Mouse (Mus musculus): Measurements from ENCODE around the gene Pin1rt1. TPM values are rescaled to one million over a fixed set of nuclear protein-coding genes. Genes with fewer than 3 reads are reported as not detected.

Pin1rt1 gene
- polyA plus RNA-seq (2014; fragmentation: Nextera tagmentation; extraction: Ambion mirVana), result not detected in 2 replicates

DNA sequence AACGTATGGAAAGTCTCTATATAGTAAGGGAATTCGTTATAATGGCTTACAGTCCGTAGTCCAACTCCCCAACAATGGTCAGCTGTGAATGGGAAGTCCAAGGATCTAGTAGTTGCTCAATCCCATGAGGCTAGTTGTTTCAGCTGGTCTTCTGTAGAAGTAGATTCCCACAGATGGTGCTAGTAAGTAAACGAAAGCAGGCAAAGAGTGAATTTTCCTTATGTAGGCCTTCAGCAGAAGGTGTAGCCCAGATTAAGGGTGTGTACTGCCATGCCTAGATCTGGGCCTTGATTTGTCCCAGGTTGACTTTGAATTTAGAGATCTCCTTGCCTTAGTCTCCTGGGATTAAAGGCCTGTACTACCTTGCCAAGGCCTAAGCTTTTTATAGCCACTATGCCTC is at the start of gene Pin1rt1:
Gene Pin1rt1, minus strand, starts transcription at position 101 of the 400 bp plus-strand sequence.
- no peaks in the 10 kb centered on the region for H3K9me3 ChIP-seq (ENCODE audit: control insufficient read depth, low read length)
- DNase-seq (ENCODE audit: low spot score), result no peak
- 92% methylated on average over 4 of the region's 4 CpGs for WGBS
- ATAC-seq (ENCODE audit: insufficient number of reproducible peaks, low FRiP score, low TSS enrichment, low read depth), result no peak
- H3K36me3 ChIP-seq (ENCODE audit: control insufficient read depth, insufficient read depth, low read length), result no peaks in the 10 kb centered on the region
- H3K4me1 ChIP-seq (ENCODE audit: control insufficient read depth, insufficient read depth, low read length), result no peaks in the 10 kb centered on the region
- H3K9ac ChIP-seq (ENCODE audit: low read length), result no peak within 1 kb of the TSS
- no peak within 1 kb of the TSS for H3K4me3 ChIP-seq (ENCODE audit: low read depth, low read length)
- no peak within 1 kb of the TSS for H3K4me2 ChIP-seq (ENCODE audit: low read depth, severe bottlenecking)
- H3K27ac ChIP-seq (replicated peaks; ENCODE audit: low read depth, low read length), result no peak within 1 kb of the TSS
- H3K27me3 ChIP-seq (ENCODE audit: control insufficient read depth, insufficient read depth, low read length), result no peaks in the 10 kb centered on the region

DNA sequence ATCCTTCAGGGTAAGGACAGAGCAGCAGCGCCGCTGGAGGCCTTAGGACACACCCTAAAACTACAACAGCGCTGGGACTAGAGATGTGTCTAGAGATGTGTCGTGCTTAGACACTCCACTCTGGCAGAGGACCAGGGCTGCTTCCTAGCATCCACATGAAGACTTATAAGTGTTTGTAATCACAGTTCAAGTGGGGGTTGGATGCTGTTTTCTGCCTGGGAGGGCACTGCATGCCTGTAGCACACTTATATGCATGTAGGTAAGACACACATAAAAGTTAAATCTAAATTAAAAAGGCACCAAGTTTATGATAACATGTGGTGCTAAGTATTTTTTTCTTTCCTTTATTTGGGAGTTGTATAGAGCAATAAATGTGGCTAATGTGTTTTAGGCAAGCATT is 47.8 kb upstream of the Pin1rt1 start:
- no peak overlapping the region for H3K9ac ChIP-seq (ENCODE audit: low read length)
- WGBS, result 96% methylated on average over 4 of the region's 4 CpGs
- no peaks in the 10 kb centered on the region for H3K9me3 ChIP-seq (ENCODE audit: control insufficient read depth, low read length)
- no peak overlapping the region for H3K4me2 ChIP-seq (ENCODE audit: low read depth, severe bottlenecking)
- no peak overlapping the region for H3K27ac ChIP-seq (replicated peaks; ENCODE audit: low read depth, low read length)
- ATAC-seq (ENCODE audit: insufficient number of reproducible peaks, low FRiP score, low TSS enrichment, low read depth) (no peak), DNase-seq (ENCODE audit: low spot score) (no peak)
- H3K4me1 ChIP-seq (ENCODE audit: control insufficient read depth, insufficient read depth, low read length), result no peaks in the 10 kb centered on the region
- H3K27me3 ChIP-seq (ENCODE audit: control insufficient read depth, insufficient read depth, low read length), result no peaks in the 10 kb centered on the region
- no peak overlapping the region for H3K4me3 ChIP-seq (ENCODE audit: low read depth, low read length)
- H3K36me3 ChIP-seq (ENCODE audit: control insufficient read depth, insufficient read depth, low read length), result peaks cover 2% of the 10 kb centered on the region; the same call in 1 of the 2 replicates

DNA sequence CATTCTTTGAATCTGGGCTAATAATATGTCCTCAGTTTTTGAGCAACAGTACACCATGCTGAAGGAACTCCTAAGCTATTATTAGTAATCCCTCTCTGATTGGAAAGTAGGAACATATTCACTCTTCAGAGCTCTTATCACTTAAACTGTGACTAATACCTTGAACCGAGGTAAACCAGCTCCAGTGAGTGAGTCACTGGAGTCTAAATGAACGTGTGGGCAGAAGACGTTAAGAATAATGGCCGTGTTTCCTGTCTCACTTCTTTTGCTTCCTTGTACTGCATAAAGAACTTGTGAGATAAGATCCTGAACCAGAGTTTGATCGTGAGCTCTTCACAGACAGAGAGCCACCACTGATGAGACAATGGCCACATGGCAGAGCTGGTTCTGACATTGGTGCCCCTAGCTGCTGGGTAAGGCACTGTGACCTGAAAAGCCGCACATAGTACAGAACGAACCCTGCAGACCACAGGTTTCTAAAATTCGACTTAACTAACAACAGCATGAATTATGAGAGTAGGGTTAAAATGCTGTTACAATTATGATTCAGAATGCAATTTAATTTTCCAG is 47.0 kb upstream of the Pin1rt1 start:
- Histone ChIP-seq H3K4me2 (ENCODE audit: low read depth, severe bottlenecking) (no peak overlapping the region), H3K27ac (replicated peaks; ENCODE audit: low read depth, low read length) (no peak overlapping the region), H3K27me3 (ENCODE audit: control insufficient read depth, insufficient read depth, low read length) (no peaks in the 10 kb centered on the region), H3K4me3 (ENCODE audit: low read depth, low read length) (no peak overlapping the region), H3K9me3 (ENCODE audit: control insufficient read depth, low read length) (no peaks in the 10 kb centered on the region), H3K36me3 (ENCODE audit: control insufficient read depth, insufficient read depth, low read length) (peaks cover 2% of the 10 kb centered on the region; the same call in 1 of the 2 replicates), H3K9ac (ENCODE audit: low read length) (no peak overlapping the region), H3K4me1 (ENCODE audit: control insufficient read depth, insufficient read depth, low read length) (no peaks in the 10 kb centered on the region)
- ATAC-seq (ENCODE audit: insufficient number of reproducible peaks, low FRiP score, low TSS enrichment, low read depth), result no peak
- no peak for DNase-seq (ENCODE audit: low spot score)
- WGBS, result 83% methylated on average over 8 of the region's 8 CpGs

DNA sequence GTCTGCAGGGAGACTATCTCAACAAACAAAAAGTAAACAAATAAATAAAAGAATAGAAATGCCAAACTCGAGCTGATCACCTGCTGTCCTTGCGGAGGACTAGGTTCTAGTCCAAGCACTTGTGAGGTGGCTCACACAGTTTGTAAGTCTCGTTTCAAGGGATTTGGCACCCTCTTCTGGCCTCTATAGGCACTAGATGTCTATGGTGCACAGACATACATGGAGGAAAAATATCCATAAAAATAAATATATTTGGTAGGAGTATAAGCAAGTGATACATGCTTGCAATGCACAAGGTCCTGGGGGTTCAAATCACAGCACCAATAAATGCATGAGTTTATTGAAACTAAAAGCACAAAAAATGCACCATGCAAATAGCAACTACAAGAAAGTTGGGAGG is 34.4 kb upstream of the Pin1rt1 start:
- Histone ChIP-seq H3K9ac (ENCODE audit: low read length) (no peak overlapping the region), H3K4me3 (ENCODE audit: low read depth, low read length) (no peak overlapping the region), H3K4me2 (ENCODE audit: low read depth, severe bottlenecking) (no peak overlapping the region), H3K36me3 (ENCODE audit: control insufficient read depth, insufficient read depth, low read length) (no peaks in the 10 kb centered on the region), H3K4me1 (ENCODE audit: control insufficient read depth, insufficient read depth, low read length) (no peaks in the 10 kb centered on the region), H3K27ac (replicated peaks; ENCODE audit: low read depth, low read length) (no peak overlapping the region), H3K27me3 (ENCODE audit: control insufficient read depth, insufficient read depth, low read length) (no peaks in the 10 kb centered on the region), H3K9me3 (ENCODE audit: control insufficient read depth, low read length) (no peaks in the 10 kb centered on the region)
- WGBS, result 63% methylated on average over 3 of the region's 3 CpGs
- DNase-seq (ENCODE audit: low spot score), result no peak
- ATAC-seq (ENCODE audit: insufficient number of reproducible peaks, low FRiP score, low TSS enrichment, low read depth), result 0 out of 2 replicates have a peak, but pooled peaks have one; percentile 35

DNA sequence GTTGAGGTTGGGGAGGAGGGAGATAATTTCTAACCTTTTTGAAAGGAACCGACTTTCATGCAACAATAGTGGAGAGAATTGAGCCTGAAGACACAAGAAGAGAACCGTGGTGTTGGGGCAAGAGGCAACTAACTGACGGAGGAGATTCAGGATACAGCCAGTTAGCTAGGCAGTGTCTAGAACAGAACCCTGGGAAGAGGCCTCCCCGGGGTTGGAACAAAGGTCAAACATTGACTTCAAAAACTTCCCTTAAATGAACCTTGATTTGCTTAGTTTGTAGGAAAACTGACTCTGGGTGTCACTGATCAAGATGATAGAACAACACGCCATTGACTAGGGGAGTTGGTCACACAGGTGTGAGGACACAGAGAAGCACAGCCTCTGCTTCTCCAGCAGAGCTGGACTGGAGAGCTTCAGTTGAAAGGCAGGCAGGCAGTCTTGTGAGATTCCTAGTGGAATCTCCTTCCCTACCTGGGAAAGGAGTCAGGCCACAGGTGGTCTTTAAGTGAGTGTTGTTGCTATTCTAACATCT is 32.5 kb upstream of the Pin1rt1 start:
- Histone ChIP-seq H3K9me3 (ENCODE audit: control insufficient read depth, low read length) (no peaks in the 10 kb centered on the region), H3K4me2 (ENCODE audit: low read depth, severe bottlenecking) (no peak overlapping the region), H3K27me3 (ENCODE audit: control insufficient read depth, insufficient read depth, low read length) (no peaks in the 10 kb centered on the region), H3K4me3 (ENCODE audit: low read depth, low read length) (no peak overlapping the region), H3K27ac (replicated peaks; ENCODE audit: low read depth, low read length) (no peak overlapping the region), H3K9ac (ENCODE audit: low read length) (no peak overlapping the region), H3K4me1 (ENCODE audit: control insufficient read depth, insufficient read depth, low read length) (no peaks in the 10 kb centered on the region), H3K36me3 (ENCODE audit: control insufficient read depth, insufficient read depth, low read length) (no peaks in the 10 kb centered on the region)
- DNase-seq (ENCODE audit: low spot score) (no peak), ATAC-seq (ENCODE audit: insufficient number of reproducible peaks, low FRiP score, low TSS enrichment, low read depth) (no peak)
- WGBS, result 80% methylated on average over 5 of the region's 5 CpGs

DNA sequence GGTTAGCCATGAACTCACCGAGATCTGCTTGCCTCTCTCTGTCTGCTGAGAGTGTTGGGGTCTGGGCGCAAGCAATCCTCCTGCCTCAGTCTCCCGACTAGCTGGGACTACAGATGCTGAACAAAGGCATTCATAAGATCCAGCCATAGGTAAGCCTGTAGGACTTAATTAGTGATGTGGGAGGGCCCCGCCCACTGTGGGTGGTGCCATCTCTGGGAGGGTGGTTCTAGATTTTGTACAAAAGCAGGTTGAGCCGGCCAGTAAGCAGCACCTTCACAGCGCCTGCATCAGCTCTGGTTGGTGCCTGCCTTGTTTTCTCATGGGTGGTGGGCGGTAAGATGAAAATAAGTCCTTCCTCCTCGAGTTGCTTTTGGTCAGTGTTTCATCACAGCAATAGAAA is 30.1 kb upstream of the Pin1rt1 start:
- Histone ChIP-seq H3K4me3 (ENCODE audit: low read depth, low read length) (no peak overlapping the region), H3K27me3 (ENCODE audit: control insufficient read depth, insufficient read depth, low read length) (peaks cover 12% of the 10 kb centered on the region)
- 53% methylated on average over 8 of the region's 8 CpGs for WGBS

DNA sequence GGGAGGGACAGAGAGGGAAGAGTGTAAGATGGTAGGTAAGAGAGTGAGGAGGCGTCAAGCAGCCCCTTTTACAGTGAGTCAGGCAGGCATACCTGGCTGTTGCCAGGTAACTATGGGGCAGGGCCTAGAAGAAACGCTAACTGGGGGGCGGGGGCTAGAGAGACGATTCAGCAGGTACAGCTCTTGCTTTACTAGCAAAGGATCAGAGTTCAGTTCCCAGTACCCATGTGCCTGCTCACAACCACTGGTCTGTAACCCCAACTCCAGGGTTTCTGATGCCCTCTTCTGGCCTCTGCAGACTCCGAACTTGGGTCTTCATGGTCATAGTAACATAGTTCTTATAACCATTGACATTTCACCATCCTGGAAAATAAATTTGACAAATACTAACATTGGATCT is 27.8 kb upstream of the Pin1rt1 start:
- H3K36me3 ChIP-seq (ENCODE audit: control insufficient read depth, insufficient read depth, low read length), result no peaks in the 10 kb centered on the region
- WGBS, result 46% methylated on average over 5 of the region's 5 CpGs
- no peak overlapping the region for H3K4me2 ChIP-seq (ENCODE audit: low read depth, severe bottlenecking)
- no peak overlapping the region for H3K4me3 ChIP-seq (ENCODE audit: low read depth, low read length)
- H3K9ac ChIP-seq (ENCODE audit: low read length), result no peak overlapping the region
- ATAC-seq (ENCODE audit: insufficient number of reproducible peaks, low FRiP score, low TSS enrichment, low read depth) (no peak), DNase-seq (ENCODE audit: low spot score) (no peak)
- H3K27me3 ChIP-seq (ENCODE audit: control insufficient read depth, insufficient read depth, low read length), result peaks cover 14% of the 10 kb centered on the region
- H3K4me1 ChIP-seq (ENCODE audit: control insufficient read depth, insufficient read depth, low read length), result no peaks in the 10 kb centered on the region
- H3K9me3 ChIP-seq (ENCODE audit: control insufficient read depth, low read length), result no peaks in the 10 kb centered on the region
- H3K27ac ChIP-seq (replicated peaks; ENCODE audit: low read depth, low read length), result no peak overlapping the region

More for the DNA sequence above, 30.1 kb upstream of the Pin1rt1 start:
- ATAC-seq (ENCODE audit: insufficient number of reproducible peaks, low FRiP score, low TSS enrichment, low read depth) (no peak), DNase-seq (ENCODE audit: low spot score) (no peak)
- no peaks in the 10 kb centered on the region for H3K9me3 ChIP-seq (ENCODE audit: control insufficient read depth, low read length)
- H3K4me2 ChIP-seq (ENCODE audit: low read depth, severe bottlenecking), result no peak overlapping the region
- H3K27ac ChIP-seq (replicated peaks; ENCODE audit: low read depth, low read length), result no peak overlapping the region
- H3K36me3 ChIP-seq (ENCODE audit: control insufficient read depth, insufficient read depth, low read length), result no peaks in the 10 kb centered on the region
- no peak overlapping the region for H3K9ac ChIP-seq (ENCODE audit: low read length)
- H3K4me1 ChIP-seq (ENCODE audit: control insufficient read depth, insufficient read depth, low read length), result no peaks in the 10 kb centered on the region

DNA sequence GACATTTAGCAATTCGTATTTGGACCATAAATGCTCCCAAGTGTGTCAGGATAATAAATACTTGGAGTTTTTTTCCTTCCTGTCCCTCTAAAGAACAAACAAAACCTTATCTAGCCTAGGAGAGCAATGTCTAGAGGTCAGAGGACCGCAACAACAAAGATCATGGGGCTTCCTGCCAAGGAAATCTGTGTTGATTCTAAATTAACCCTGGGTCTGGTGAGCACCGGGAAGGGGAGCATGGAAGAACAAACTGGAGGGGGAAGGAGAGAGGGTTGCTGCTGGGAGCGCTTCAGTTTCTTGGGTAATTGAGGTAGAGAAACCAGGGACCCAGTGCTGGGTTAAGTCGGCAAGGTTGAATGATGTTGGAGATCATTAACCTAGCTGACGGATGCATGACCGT is 27.0 kb upstream of the Pin1rt1 start:
- Histone ChIP-seq H3K4me2 (ENCODE audit: low read depth, severe bottlenecking) (peak overlapping the region; percentile 82), H3K4me3 (ENCODE audit: low read depth, low read length) (peak overlapping the region; percentile 57), H3K9ac (ENCODE audit: low read length) (no peak overlapping the region; the same call in 1 of the 2 replicates), H3K9me3 (ENCODE audit: control insufficient read depth, low read length) (no peaks in the 10 kb centered on the region), H3K27me3 (ENCODE audit: control insufficient read depth, insufficient read depth, low read length) (peaks cover 14% of the 10 kb centered on the region), H3K27ac (replicated peaks; ENCODE audit: low read depth, low read length) (no peak overlapping the region), H3K36me3 (ENCODE audit: control insufficient read depth, insufficient read depth, low read length) (no peaks in the 10 kb centered on the region), H3K4me1 (ENCODE audit: control insufficient read depth, insufficient read depth, low read length) (no peaks in the 10 kb centered on the region)
- ATAC-seq (ENCODE audit: insufficient number of reproducible peaks, low FRiP score, low TSS enrichment, low read depth), result no peak
- WGBS, result 12% methylated on average over 7 of the region's 7 CpGs
- DNase-seq (ENCODE audit: low spot score), result peak; percentile 27

DNA sequence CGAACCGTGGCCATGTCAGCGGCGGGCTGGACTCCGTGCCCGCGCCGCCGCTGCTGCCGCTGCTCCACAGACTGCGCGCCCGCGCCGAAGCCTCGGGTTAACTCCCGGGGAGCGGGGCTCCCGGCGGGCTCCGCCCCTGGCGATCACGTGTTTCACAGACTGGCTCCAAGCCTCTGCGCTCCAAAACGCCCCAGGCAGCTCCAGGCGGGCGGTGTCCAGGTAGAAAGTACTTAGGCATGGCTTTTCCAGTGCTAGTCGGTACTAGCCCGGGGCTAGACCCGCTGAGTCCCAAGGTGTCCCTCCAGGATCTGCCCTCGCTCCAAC is 26.5 kb upstream of the Pin1rt1 start, which contains the start of gene Depdc7:
Gene Depdc7, minus strand, starts transcription at position 138 of the 324 bp plus-strand sequence.
- WGBS, result 0% methylated on average over 30 of the region's 31 CpGs
- H3K27ac ChIP-seq (replicated peaks; ENCODE audit: low read depth, low read length), result no peak within 1 kb of the TSS
- H3K27me3 ChIP-seq (ENCODE audit: control insufficient read depth, insufficient read depth, low read length), result peaks cover 14% of the 10 kb centered on the region
- peak within 1 kb of the TSS; percentile 72 for H3K9ac ChIP-seq (ENCODE audit: low read length)
- DNase-seq (ENCODE audit: low spot score) (peak; percentile 88), ATAC-seq (ENCODE audit: insufficient number of reproducible peaks, low FRiP score, low TSS enrichment, low read depth) (peak; percentile 86)
- no peaks in the 10 kb centered on the region for H3K36me3 ChIP-seq (ENCODE audit: control insufficient read depth, insufficient read depth, low read length)
- peak within 1 kb of the TSS; percentile 57 for H3K4me3 ChIP-seq (ENCODE audit: low read depth, low read length)
- H3K4me2 ChIP-seq (ENCODE audit: low read depth, severe bottlenecking), result peak within 1 kb of the TSS; percentile 82
- no peaks in the 10 kb centered on the region for H3K4me1 ChIP-seq (ENCODE audit: control insufficient read depth, insufficient read depth, low read length)
- H3K9me3 ChIP-seq (ENCODE audit: control insufficient read depth, low read length), result no peaks in the 10 kb centered on the region
